Mouse (Mus musculus): ENCODE measurements around the gene Mea1.

Mea1 gene

DNA sequence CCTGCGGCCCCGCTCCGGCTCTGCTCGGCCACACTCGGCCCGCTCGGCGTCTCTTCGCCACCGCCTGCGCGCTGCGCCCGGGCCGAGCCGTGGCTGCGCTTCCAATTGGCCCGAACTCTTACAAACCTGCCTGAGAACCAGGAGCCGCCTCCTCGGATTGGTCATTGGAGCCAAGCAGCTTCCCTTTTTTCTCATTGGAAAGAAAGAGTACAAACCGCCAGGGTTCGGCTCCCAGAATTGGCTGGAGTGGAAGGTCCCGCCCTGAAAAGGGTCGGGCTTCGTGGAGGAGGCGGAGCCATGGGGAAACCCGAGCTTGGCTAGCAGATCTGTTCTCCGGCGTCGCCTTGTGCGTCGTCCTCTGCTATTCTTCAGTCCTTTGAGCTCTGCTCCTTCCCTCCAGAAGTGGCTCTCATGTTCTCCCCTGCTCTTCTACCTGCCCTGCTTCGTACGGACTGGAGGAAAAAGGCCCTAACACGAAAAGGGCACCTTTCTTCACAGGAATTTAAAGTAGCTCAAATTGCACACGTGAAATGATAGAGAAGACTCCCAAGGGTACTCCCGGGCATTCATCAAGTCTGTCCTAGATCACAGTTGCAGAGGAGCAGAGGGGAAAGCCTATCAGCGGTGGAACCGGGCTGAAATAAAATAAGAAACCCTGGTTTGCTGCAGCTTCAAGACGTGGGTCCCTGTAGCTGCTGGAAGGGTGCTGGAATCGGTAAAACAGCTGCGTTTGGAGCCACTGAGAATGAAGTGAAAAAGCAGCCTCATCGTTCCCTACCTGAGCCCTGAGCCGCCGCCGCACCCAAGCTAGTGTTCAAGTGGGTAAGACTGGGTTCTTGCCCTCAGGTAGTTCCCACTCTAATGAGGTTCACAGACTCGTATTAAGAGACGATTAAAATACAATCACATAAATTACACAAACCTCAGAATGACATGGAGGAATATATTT, 26.6 kb downstream of the Mea1 start, which contains the start of gene Ppp2r5d:
Gene Ppp2r5d (minus strand): TSS at position 225 of the 949 bp plus-strand sequence.
- in situ Hi-C loops (cut with MboI, MseI), result no loop called here

DNA sequence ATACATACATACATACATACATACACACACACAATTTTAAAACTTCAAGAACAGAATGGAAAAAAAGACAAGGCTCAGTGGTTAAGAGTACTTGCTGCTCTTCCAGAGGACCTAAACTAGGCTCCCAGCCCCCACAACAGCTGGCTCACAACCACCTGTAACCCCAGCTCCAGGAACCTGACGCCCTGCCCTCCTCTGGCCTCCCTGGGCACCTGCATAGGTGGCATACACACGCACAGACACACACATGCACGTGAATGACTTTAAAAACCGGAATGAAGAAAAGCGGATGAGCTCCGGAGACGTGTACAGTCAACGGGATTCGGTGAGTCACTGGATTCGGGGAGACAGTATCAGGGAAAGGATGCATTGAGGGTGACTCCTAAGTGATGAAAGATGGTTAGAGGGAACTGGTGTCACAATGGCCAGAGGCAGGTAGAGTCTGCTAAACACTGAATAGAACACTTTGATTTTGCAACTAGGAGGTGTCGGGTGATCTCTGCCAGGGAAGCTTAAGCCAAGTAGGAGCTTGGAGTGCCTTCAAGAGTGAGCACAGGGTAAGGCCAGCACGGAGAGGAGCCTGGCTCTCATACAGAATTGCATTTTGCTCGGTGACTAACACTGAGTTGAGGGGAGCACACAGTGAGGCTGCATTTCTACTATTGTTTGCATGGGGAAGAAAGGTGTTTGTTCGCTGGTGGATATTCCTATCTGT, 27.9 kb downstream of the Mea1 start:
- in situ Hi-C loops (cut with MboI, MseI), result no loop called here

DNA sequence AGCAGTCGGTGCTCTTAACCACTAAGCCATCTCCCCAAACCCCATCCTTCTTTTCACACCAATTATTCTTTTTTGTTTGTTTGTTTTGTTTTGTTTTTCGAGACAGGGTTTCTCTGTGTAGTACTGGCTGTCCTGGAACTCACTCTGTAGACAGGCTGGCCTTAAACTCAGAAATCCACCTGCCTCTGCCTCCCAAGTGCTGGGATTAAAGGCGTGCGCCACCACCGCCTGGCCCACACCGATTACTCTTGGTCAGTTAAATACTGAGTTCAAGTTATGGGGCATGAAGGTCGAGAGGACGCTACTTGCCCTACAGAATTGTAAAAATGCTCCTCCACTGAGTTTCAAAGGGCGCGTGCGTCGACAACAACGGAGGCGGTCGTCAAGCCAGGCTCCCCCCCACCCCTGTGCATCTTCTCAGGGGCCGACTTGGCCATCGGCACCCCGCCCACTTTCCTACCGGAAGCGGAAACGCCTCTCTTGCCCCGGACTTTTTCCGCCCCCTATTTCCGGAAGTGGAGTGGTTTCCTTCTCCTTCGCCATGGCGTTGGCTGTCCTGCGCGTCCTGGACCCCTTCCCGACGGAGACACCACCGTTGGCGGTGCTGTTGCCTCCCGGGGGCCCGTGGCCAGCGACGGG, 32.5 kb downstream of the Mea1 start, which contains the start of gene Pex6:
Gene Pex6 (plus strand): TSS at position 505 of the 639 bp plus-strand sequence.
- in situ Hi-C loops (cut with MboI, MseI), result loop anchor here (10.0 kb wide), 1 partner anchor 174 kb away; no protein-coding TSS in a partner anchor

DNA sequence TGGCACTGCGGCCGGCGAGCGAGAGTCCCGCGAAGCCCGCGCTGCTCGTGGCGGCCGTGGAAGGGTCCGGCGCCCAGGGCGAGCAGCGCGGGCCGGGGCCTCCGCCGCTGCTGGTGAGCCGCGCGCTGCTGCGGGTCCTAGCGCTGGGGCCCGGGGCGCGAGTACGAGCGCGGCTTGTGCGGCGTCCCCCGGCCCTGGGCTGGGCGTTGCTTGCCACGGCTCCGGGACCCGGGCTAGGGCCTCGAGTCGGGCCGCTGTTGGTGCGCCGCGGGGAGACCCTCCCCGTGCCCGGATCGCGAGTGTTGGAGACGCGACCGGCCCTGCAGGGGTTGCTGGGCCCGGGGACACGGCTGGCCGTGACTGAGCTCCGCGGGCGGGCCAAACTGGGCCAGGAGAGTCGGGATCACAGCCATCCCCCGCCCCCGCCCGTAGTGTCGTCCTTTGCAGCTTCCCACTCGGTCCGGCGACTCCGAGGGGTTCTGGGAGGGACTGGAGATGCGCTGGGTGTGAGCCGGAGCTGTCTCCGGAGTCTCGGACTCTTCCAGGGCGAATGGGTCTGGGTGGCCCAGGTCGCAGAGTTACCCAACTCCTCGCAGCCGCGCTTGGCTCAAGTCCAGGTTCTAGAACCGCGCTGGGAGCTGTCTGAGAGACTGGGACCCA, 33.1 kb downstream of the Mea1 start:
- in situ Hi-C loops (cut with MboI, MseI), result loop anchor here (10.0 kb wide), 1 partner anchor 173 kb away; no protein-coding TSS in a partner anchor

DNA sequence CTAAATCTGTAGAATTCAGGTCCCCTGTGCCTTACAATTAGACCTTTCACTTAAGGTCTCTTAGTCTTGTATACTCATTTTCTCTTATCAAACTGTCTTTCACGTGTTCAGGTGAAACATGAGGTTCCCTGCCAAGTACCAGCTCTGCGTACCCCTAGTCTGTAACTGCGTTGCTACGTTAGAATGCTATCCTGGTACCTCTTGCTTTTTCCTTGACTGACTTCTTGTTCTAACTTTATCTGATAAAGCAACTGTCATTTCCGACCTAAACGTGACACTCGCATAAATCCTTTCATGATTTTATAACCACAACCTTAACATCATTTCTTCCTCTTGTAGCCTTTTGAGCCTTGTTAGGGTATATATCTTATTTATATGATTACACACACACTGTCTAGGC, 33.8 kb downstream of the Mea1 start:
- in situ Hi-C loops (cut with MboI, MseI), result loop anchor here (10.0 kb wide), 1 partner anchor 172 kb away; no protein-coding TSS in a partner anchor

DNA sequence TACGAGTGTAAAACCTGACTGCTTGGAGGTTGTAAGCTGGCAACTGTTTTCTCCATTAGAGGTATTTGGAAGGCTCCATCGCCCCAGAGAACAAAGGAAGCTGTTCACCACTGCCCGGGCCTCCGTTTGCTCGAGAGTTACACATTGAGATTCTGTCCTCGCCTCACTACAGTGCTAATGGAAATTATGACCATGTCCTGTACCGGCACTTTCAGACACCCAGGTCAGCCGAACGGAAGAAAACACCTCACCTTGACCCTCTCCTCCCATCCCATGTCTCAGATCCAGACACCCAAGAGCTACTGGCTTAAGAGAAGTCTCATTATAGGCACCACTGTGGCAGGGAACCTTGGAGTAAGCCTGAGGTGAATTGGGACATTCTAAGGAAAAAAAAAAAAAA, 35.3 kb downstream of the Mea1 start:
- in situ Hi-C loops (cut with MboI, MseI), result loop anchor here (10.0 kb wide), 1 partner anchor 171 kb away; no protein-coding TSS in a partner anchor

DNA sequence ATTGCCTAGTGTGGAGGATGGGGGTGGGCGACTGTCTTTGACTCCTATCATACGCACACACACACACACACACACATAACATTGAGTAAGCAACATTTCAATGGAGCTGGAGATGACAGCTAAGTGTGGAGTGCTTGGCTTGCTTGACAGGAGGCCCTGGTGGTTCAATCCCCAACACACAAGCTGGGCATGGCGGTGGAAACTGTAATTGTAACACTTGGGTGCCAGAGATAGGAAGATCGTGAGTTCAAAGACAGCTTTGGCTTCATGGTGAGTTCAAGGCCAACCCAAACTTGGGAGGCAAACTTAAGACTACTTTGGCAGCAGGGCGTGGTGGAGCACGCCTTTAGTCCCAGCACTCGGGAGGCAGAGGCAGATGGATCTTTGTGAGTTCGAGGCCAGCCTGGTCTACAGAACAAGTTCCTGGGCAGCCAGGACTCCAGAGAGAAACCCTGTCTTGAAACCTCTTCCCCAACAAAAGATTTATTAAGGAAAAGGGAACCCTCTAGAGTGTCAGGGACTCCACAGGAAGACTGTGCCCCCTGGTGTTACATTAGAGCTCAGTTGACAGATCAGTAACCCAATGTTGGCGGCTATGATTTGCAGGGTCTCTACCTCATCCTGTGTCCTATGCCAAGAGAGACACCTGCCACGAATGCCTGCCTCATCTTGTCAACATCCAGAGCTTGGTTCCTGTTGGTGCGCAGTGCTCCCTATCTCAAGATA, 36.3 kb downstream of the Mea1 start:
- in situ Hi-C loops (cut with MboI, MseI), result loop anchor here (10.0 kb wide), 1 partner anchor 170 kb away; no protein-coding TSS in a partner anchor

DNA sequence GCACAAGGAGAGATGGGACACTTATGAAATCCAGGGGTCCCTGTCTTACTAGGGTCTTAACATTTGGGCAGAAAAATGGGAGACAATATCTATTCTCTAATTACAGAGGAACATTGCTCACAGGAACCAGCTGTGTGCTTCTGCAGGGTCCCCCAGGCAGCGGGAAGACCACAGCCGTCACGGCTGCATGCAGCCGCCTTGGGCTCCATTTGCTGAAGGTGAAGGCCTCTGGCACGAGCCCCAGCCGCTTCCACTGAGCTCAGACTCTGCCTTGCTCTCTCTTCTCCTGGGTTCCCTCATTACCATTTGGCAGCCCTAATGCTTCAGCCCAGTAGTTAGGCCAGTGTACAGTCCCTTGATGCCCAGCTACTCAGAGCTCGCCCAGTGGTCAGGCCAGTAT, 42.5 kb downstream of the Mea1 start:
- in situ Hi-C loops (cut with MboI, MseI), result no loop called here

DNA sequence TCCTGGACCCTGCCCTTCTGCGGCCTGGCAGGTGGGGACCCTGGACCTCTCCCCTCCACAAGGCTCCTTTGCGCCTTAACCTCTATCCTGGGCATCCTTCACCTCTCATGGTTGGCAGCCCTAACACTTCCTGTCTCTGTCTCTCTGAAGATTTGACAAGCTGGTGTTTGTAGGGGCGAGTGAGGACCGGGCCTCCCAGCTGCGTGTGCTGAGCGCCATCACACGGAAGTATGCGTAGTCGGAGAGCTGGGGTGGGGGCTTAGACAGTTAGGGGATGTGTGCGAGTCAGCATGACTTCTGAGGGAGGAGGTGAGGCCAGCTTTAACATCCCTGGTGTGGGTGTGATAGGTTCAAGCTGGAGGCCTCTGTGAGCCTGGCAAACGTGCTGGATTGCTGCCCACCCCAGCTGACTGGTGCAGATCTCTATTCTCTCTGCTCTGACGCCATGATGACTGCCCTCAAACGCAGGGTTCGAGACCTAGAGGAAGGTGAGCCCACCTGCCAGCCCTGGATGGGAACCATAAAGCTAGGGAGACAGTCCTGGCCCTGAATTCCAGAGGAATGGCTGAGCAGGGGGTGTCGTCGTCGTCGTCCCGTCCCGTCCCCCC, 46.0 kb downstream of the Mea1 start:
- in situ Hi-C loops (cut with MboI, MseI), result no loop called here

DNA sequence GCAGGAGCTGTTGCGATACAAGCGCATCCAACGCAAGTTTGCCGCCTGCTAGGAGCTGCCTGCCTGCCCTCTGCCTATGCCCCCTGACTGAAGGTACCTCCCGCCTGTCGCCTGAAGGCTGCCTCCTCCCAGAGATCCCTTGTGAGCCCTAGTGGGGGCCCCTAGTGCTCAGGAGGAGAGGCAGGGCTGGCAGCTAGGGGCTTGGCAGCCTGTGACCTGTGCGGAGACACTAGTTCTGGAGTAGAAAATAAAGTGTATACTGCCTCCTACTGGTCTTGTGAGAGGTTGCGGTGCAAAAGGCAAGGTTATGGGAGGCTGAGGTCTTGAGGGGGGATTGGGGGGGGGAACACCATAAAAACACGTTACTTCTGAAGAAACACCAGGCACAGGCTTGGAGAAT, 46.7 kb downstream of the Mea1 start:
- in situ Hi-C loops (cut with MboI, MseI), result no loop called here

DNA sequence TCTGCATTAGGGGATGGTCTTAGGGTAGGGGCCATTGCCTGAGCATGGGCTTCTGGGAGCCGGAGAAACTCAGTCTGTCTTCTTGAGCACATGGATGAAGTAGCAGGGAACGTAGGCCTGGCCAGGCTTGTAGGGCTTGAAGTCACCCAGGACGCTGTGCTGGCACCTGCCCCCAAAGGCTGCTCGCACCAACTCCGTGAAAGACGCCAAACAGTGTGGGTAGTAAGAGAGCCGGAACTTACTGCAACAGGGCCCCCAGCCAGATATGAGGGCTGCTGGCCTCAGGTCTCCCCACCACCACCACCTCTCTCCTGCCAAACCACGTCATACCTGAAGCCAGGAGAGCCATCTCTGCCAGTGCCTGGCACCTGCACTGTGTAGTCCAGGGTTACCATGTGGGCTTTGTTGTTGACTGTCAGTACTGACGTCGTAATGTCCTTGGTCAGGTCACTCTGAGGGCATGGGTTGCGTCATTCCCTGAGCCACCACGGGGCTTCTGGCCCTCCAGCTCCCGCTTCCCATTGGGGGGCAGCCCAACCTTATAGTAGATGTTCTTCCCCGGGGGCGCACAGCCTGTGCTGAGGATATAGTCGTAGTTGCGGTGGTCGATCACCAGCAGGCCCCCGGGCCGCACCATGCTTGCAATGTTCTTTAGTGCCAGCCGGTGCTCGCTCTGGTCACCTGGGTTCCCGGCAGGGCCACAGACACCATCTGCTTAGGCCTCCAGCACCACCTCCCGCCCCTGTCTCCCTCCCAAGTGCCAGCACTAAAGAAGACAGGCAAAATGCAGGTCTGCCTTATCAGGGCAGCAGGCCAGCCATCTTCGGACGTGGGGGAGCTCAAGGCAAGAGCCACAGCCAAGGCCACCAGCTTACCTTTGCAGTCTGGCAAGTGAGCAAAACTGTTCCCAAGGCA, 47.4 kb downstream of the Mea1 start:
- in situ Hi-C loops (cut with MboI, MseI), result no loop called here

DNA sequence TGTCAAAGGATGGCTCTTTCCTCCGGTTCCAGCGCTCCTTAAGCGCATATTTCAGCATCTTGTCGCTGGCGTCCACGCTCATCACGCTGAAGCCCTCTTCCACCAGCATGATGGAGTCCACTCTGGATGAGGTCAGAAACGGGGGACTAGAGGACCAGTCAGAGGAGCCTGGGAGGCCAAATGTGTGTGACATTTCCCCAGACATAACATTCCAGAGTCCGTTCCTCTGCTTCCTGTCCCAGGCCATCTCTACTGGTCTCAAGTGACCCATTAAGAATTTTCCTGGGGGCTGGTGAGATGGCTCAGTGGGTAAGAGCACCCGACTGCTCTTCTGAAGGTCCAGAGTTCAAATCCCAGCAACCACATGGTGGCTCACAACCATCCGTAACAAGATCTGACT, 48.7 kb downstream of the Mea1 start:
- in situ Hi-C loops (cut with MboI, MseI), result no loop called here

DNA sequence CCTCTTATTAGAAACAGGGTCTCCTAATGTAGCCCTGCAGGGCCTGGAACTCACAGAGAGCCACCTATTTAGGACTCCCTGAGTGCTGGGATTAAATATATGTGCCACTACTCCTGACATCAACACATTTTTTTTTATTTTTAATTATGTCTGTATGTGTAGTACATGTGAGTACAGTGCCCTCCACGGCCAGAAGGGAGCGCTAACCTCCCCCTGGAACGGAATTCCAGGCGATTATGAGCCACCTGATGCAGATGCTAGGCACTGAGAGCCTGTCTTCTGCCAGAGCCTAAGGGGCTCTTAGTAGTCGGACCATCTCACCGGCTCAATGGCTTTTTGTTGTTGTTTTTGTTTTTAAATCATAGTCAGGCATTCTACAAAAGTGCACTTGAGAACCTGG, 49.4 kb downstream of the Mea1 start:
- in situ Hi-C loops (cut with MboI, MseI), result no loop called here

DNA sequence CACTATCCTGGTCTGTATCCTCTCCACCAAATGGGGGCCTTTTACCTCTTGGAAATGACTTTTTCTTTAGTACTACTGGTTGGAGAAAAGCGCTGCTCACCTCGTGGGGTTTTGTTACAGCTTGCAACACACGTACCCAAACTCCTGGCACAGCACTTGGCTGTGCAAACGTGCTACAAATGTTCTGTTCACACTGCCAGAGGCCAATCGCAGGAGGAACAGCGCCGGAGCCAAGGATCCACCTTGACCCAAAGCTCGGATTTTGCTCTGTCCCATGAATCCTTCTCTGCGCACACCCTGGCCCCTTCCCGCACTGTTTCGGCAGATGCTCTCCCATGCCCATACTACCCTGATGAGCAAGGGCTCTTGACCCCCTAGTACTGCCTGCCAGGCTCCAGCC, 49.9 kb downstream of the Mea1 start:
- in situ Hi-C loops (cut with MboI, MseI), result no loop called here

DNA sequence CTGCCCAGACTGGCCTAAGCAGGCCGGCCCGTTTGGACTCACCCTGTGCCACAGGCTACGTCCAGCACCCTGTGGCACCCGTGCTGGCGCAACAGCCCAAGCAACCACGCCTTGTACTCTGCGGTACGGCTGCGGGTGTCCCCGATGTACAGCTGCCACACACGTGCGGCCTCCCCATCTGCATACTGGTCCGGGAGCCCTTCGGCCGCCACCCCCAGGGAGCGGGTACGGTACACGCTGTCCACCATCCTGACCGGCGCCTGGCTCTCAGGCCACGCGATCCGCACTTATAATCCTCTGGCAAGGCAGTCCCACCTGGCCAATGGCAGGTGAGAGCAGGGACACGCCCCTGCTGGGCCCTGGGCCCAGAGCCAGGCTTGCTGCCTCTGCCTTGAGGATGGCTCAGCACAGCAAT, 50.3 kb downstream of the Mea1 start, which contains the start of gene Gnmt:
Gene Gnmt (minus strand): TSS at position 265 of the 415 bp plus-strand sequence.
- in situ Hi-C loops (cut with MboI, MseI), result no loop called here
